Mouse (Mus musculus) CH12.LX (cell line): ENCODE measurements at regions not wholly inside any gene's neighbourhood (a gene's known extent, or its start where the extent isn't known, plus 50 kb on each side); places are given as distances from the start of the nearest gene placed in this dataset.

Experiments
- DNase-seq: peaks from one replicate; pipeline ENCODE4 v3.0.0-alpha.2; 2013; ENCODE audit errors: extremely low read depth
- H3K27ac ChIP-seq: 2 replicates; pipeline ENCODE4 v1.5.1; 2012; ENCODE audit warnings: low read depth, mild to moderate bottlenecking, control low read depth, moderate library complexity; ENCODE audit not compliant: insufficient read depth
- H3K27me3 ChIP-seq: replicated peaks from 2 replicates; pipeline ENCODE3; 2012; ENCODE audit warnings: inconsistent platforms
- H3K36me3 ChIP-seq, 2 experiments: replicated peaks in 1 of 2; 2 replicates each; pipeline versions ENCODE3 to v1.6.1; 2012; ENCODE audit warnings: inconsistent platforms in 1 of 2, low read length in 1 of 2, mild to moderate bottlenecking in 1 of 2, mixed read lengths in 1 of 2, moderate library complexity in 1 of 2; ENCODE audit not compliant: control insufficient read depth in 1 of 2, insufficient read depth in 1 of 2
- H3K4me1 ChIP-seq, 2 experiments: 2 replicates each; pipeline ENCODE4 v1.6.1; 2012; ENCODE audit warnings: inconsistent platforms in 1 of 2, moderate library complexity in 1 of 2; ENCODE audit not compliant: insufficient read depth in 2 of 2, control insufficient read depth in 1 of 2
- H3K4me2 ChIP-seq: 2 replicates; pipeline ENCODE4 v1.6.1; 2012; ENCODE audit warnings: low read depth, mild to moderate bottlenecking, control low read depth; ENCODE audit not compliant: poor library complexity, insufficient read depth, severe bottlenecking
- H3K4me3 ChIP-seq, 3 experiments: fragments of 150-350 bp in 1 of 3; sonication (generic) in 1 of 3; replicated peaks in 1 of 3; 2 replicates each; pipeline versions ENCODE3 to v1.5.1; 2011 to 2012; ENCODE audit warnings: low read depth in 2 of 3, low read length in 2 of 3, mild to moderate bottlenecking in 2 of 3, moderate library complexity in 2 of 3, control low read depth in 1 of 3, improper control_type of control experiment in 1 of 3, inconsistent platforms in 1 of 3, mixed read lengths in 1 of 3; ENCODE audit not compliant: poor library complexity in 1 of 3
- H3K79me2 ChIP-seq: replicated peaks from 2 replicates; pipeline ENCODE4 v1.6.1; 2012; ENCODE audit warnings: mild to moderate bottlenecking, moderate library complexity; ENCODE audit not compliant: control insufficient read depth, poor library complexity, insufficient read depth, severe bottlenecking; ENCODE audit errors: extremely low read depth
- H3K9ac ChIP-seq: 2 replicates; pipeline ENCODE4 v1.6.1; 2012; ENCODE audit warnings: low read depth, mild to moderate bottlenecking, control low read depth, moderate library complexity; ENCODE audit not compliant: insufficient read depth
- H3K9me3 ChIP-seq: replicated peaks from 2 replicates; pipeline ENCODE3; 2012; ENCODE audit warnings: low read length, inconsistent platforms, mixed read lengths
- BHLHE40 ChIP-seq: IDR thresholded peaks from 2 replicates; pipeline ENCODE4 v1.6.1; 2011; ENCODE audit warnings: mild to moderate bottlenecking, low read depth, low read length, improper control_type of control experiment
- CHD1 ChIP-seq: IDR thresholded peaks from 2 replicates; pipeline ENCODE4 v1.6.1; 2012; ENCODE audit warnings: low read depth, low read length, improper control_type of control experiment, inconsistent platforms
- CHD2 ChIP-seq: IDR thresholded peaks from 2 replicates; pipeline ENCODE4 v1.6.1; 2011; ENCODE audit warnings: low read length, improper control_type of control experiment
- CTCF ChIP-seq, 2 experiments: IDR thresholded peaks in 1 of 2; conservative IDR thresholded peaks in 1 of 2; 2 replicates each; pipeline ENCODE4 v1.5.1; 2011 to 2012; ENCODE audit warnings: low read depth in 2 of 2, low read length in 2 of 2, improper control_type of control experiment in 1 of 2, inconsistent platforms in 1 of 2, mild to moderate bottlenecking in 1 of 2, moderate library complexity in 1 of 2
- ETS1 ChIP-seq: conservative IDR thresholded peaks from 2 replicates; pipeline ENCODE4 v1.6.1; 2012; ENCODE audit warnings: low read depth, mild to moderate bottlenecking, inconsistent platforms, low read length, improper control_type of control experiment, moderate library complexity
- GABPA ChIP-seq: IDR thresholded peaks from 2 replicates; pipeline ENCODE4 v1.6.1; 2012; ENCODE audit warnings: low read depth, low read length, improper control_type of control experiment, inconsistent platforms; ENCODE audit not compliant: insufficient replicate concordance
- HCFC1 ChIP-seq: IDR thresholded peaks from 2 replicates; pipeline ENCODE4 v1.6.1; 2012; ENCODE audit warnings: low read depth, mild to moderate bottlenecking, inconsistent platforms, low read length, improper control_type of control experiment
- JUN ChIP-seq: IDR thresholded peaks from 2 replicates; pipeline ENCODE4 v1.6.1; 2011; ENCODE audit warnings: low read depth, mild to moderate bottlenecking, low read length, improper control_type of control experiment, moderate library complexity; ENCODE audit not compliant: insufficient read depth
- JUND ChIP-seq: conservative IDR thresholded peaks from 2 replicates; pipeline ENCODE4 v1.6.1; 2011; ENCODE audit warnings: low read depth, low read length, improper control_type of control experiment
- KAT2A ChIP-seq: IDR thresholded peaks from 2 replicates; pipeline ENCODE4 v1.6.1; 2012; ENCODE audit warnings: low read length, improper control_type of control experiment, inconsistent platforms; ENCODE audit not compliant: insufficient replicate concordance
- MAFK ChIP-seq: IDR thresholded peaks from 2 replicates; pipeline ENCODE4 v1.6.1; 2011; ENCODE audit warnings: low read length, improper control_type of control experiment; ENCODE audit not compliant: insufficient replicate concordance
- MAX ChIP-seq: IDR thresholded peaks from 2 replicates; pipeline ENCODE4 v1.6.1; 2011; ENCODE audit warnings: low read length, improper control_type of control experiment
- MAZ ChIP-seq: IDR thresholded peaks from 2 replicates; pipeline ENCODE4 v1.6.1; 2012; ENCODE audit warnings: low read depth, mild to moderate bottlenecking, inconsistent platforms, low read length, improper control_type of control experiment, moderate library complexity
- MEF2A ChIP-seq: IDR thresholded peaks from 2 replicates; pipeline ENCODE4 v1.6.1; 2014; ENCODE audit warnings: low read depth, mild to moderate bottlenecking, inconsistent platforms, low read length, improper control_type of control experiment, borderline replicate concordance
- MXI1 ChIP-seq: IDR thresholded peaks from 2 replicates; pipeline ENCODE4 v1.6.1; 2011; ENCODE audit warnings: mild to moderate bottlenecking, low read depth, low read length, improper control_type of control experiment
- MYC ChIP-seq: IDR thresholded peaks from 2 replicates; pipeline ENCODE4 v1.6.1; 2011; ENCODE audit warnings: low read depth, mild to moderate bottlenecking, improper control_type of control experiment, low read length
- NELFE ChIP-seq: IDR thresholded peaks from 2 replicates; pipeline ENCODE4 v1.6.1; 2011; ENCODE audit warnings: low read depth, low read length, improper control_type of control experiment
- PAX5 ChIP-seq: IDR thresholded peaks from 2 replicates; pipeline ENCODE4 v1.6.1; 2012; ENCODE audit warnings: low read length, inconsistent platforms, mixed read lengths
- RAD21 ChIP-seq: IDR thresholded peaks from 2 replicates; pipeline ENCODE4 v1.6.1; 2011; ENCODE audit warnings: low read depth, mild to moderate bottlenecking, low read length, improper control_type of control experiment, moderate library complexity
- SIN3A ChIP-seq: IDR thresholded peaks from 2 replicates; pipeline ENCODE4 v1.6.1; 2012; ENCODE audit warnings: low read length, improper control_type of control experiment, inconsistent platforms
- UBTF ChIP-seq: IDR thresholded peaks from 2 replicates; pipeline ENCODE4 v1.6.1; 2012; ENCODE audit warnings: low read depth, mild to moderate bottlenecking, inconsistent platforms, low read length, improper control_type of control experiment, moderate library complexity
- USF1 ChIP-seq: IDR thresholded peaks from 2 replicates; pipeline ENCODE4 v1.6.1; 2014; ENCODE audit warnings: low read depth, mild to moderate bottlenecking, inconsistent platforms, low read length, improper control_type of control experiment
- USF2 ChIP-seq: conservative IDR thresholded peaks from 2 replicates; pipeline ENCODE4 v1.6.1; 2011; ENCODE audit warnings: low read depth, low read length, improper control_type of control experiment
- ZC3H11A ChIP-seq: IDR thresholded peaks from 2 replicates; pipeline ENCODE4 v1.6.1; 2012; ENCODE audit warnings: low read depth, mild to moderate bottlenecking, inconsistent platforms, low read length, improper control_type of control experiment
- ZMIZ1 ChIP-seq: IDR thresholded peaks from 2 replicates; pipeline ENCODE4 v1.6.1; 2012; ENCODE audit warnings: low read depth, mild to moderate bottlenecking, inconsistent platforms, low read length, improper control_type of control experiment
- ZNF384 ChIP-seq: IDR thresholded peaks from 2 replicates; pipeline ENCODE4 v1.6.1; 2012; ENCODE audit warnings: low read depth, low read length, improper control_type of control experiment, inconsistent platforms
- dilution Hi-C: fragments of 300-500 bp; cut with MboI; formaldehyde crosslinking; loops from 2 replicates; pipeline ENCODE4 v1.14.3; 2020; ENCODE audit warnings: low sequenced_read_pairs; ENCODE audit not compliant: extremely low pct_unique_long_range_greater_than_20kb, extremely low pct_ligation_motif_present
- in situ Hi-C: fragments of 300-500 bp; cut with MboI; formaldehyde crosslinking; loops from 3 replicates; pipeline ENCODE4 v1.14.3; 2019; ENCODE audit warnings: low sequenced_read_pairs, low pct_ligation_motif_present, low pct_unique_long_range_greater_than_20kb, mixed read lengths

GRCm38 (mm10) chr14:71234900-71235299, 635.3 kb upstream of the Fam160b2 start:
- no peaks in the 10 kb centered on the region for H3K79me2 ChIP-seq
- H3K4me2 ChIP-seq, result no peak overlapping the region
- DNase-seq, result no peak
- peaks cover 18% of the 10 kb centered on the region for H3K27me3 ChIP-seq
- no peak overlapping the region for H3K9ac ChIP-seq
- H3K4me1 ChIP-seq, result no peaks in the 10 kb centered on the region
- peaks cover 2% of the 10 kb centered on the region for H3K9me3 ChIP-seq
- no peak overlapping the region for H3K4me3 ChIP-seq
- dilution Hi-C loops (no loop called here), in situ Hi-C loops (no loop called here)
- H3K27ac ChIP-seq, result no peak overlapping the region
- no peaks in the 10 kb centered on the region for H3K36me3 ChIP-seq
- TF ChIP-seq PAX5 (no peak), JUN (no peak), MXI1 (no peak), KAT2A (no peak), RAD21 (no peak), USF1 (no peak), ZMIZ1 (no peak)

DNA sequence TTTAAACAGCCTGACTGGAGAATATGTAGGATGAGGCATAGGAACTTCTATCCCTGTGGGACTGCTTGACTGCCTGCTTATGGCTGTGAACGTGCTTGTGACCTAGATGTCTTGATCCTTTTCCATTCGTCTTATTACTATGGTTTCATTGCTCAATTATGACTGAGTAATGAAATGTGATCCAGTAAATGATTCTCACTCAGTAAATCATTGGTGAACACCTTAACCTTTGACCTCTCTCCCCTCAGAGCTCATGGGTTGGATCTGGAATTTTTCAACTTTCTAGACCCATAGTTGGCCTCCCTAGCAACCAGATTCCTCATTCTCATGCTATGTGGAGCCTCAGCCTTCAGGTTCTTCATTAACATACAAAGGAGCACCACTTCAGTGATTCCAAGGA, 634.6 kb upstream of the Fam160b2 start:
- dilution Hi-C loops (no loop called here), in situ Hi-C loops (no loop called here)
- Histone ChIP-seq H3K9ac (no peak overlapping the region), H3K27me3 (peaks cover 21% of the 10 kb centered on the region), H3K4me3 (no peak overlapping the region), H3K79me2 (no peaks in the 10 kb centered on the region), H3K27ac (no peak overlapping the region), H3K4me1 (no peaks in the 10 kb centered on the region), H3K36me3 (no peaks in the 10 kb centered on the region), H3K4me2 (no peak overlapping the region), H3K9me3 (peaks cover 2% of the 10 kb centered on the region)
- no peak for DNase-seq
- TF ChIP-seq RAD21 (no peak), MEF2A (no peak), JUND (no peak), MAZ (no peak), MYC (no peak), GABPA (no peak), CHD1 (no peak), MXI1 (no peak), KAT2A (no peak)

DNA sequence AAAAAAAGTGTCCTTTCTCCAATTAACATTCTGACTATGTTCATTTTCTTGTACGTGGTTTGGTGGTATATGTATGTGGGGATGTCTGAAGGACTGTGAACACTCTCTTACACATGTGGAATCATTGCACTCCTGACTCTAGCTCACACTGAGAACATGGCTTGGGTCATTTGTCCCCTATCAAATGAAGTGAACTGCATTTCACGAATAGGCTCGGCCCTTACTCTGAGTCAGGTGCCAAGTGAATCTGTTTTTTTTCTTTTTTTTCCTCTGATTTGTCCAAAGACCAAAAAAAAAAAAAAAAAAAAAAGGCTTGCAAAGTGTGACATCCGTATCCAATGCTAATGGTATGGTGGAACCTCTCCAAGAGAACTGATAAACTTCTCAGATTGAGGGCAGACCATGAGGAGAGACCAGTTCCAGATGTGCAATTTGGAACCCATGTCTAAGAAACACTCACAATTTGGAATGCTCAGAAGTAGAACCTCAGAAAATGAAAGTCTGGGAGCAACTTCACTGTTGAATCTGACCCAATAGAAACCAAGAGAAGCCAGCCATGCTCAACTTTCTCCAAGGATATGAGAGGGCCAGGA, 631.7 kb upstream of the Fam160b2 start:
- H3K4me3 ChIP-seq, result no peak overlapping the region
- H3K4me2 ChIP-seq, result no peak overlapping the region
- H3K9me3 ChIP-seq, result peaks cover 2% of the 10 kb centered on the region
- dilution Hi-C loops (no loop called here), in situ Hi-C loops (no loop called here)
- no peak overlapping the region for H3K9ac ChIP-seq
- no peak for DNase-seq
- peaks cover 33% of the 10 kb centered on the region for H3K27me3 ChIP-seq
- no peaks in the 10 kb centered on the region for H3K4me1 ChIP-seq
- no peak overlapping the region for H3K27ac ChIP-seq
- no peaks in the 10 kb centered on the region for H3K79me2 ChIP-seq
- no peaks in the 10 kb centered on the region for H3K36me3 ChIP-seq
- TF ChIP-seq USF1, result no peak
- no peak for TF ChIP-seq USF2
- no peak for TF ChIP-seq ZNF384
- no peak for TF ChIP-seq UBTF
- TF ChIP-seq SIN3A, result no peak
- TF ChIP-seq BHLHE40, result no peak
- no peak for TF ChIP-seq CTCF (conservative IDR thresholded peaks at IDR 0.05 in 1 of 2, IDR thresholded peaks at IDR 0.05 in 1 of 2; ENCODE audit: low read depth in 2 of 2, low read length in 2 of 2)
- no peak for TF ChIP-seq RAD21
- TF ChIP-seq MEF2A, result no peak
- no peak for TF ChIP-seq HCFC1
- TF ChIP-seq MAX, result no peak
- TF ChIP-seq JUND, result no peak
- TF ChIP-seq MAFK, result no peak
- no peak for TF ChIP-seq ETS1
- TF ChIP-seq ZC3H11A, result no peak
- no peak for TF ChIP-seq ZMIZ1
- no peak for TF ChIP-seq CHD2
- no peak for TF ChIP-seq NELFE
